In the genomic region with DNA sequence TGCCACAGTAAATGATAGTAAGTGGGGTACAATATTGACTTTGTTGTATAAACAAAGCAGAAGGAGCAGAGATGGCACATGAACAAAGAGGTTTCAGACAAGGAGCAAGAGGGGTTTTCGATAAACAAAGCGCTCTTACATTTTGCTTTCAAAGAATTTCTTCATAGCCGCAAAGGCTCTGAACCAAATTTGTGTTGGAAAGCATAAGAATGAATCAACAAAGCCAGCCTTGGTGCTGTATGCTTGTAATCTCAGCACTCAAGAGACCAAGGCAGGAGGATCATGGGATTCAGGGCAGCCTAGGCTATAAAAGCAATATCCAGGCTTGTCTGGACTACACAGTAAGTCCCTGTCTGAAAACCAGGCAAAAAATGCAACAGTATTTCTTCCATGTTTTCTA, we compare ENCODE assay signal across 13 mouse cellular contexts.
"Had no signal": no experiment of that assay in that cellular context is flagged by ENCODE, and none has a peak within 500 bp of the region (broad histone marks: within the 10 kb centered on the region; RNA-seq: fewer than 3 reads in every experiment).

No protein-coding gene starts in this region.

- H3K4me1 ChIP-seq: liver, embryonic 12.5 days; midbrain, embryonic 15.5 days; stomach, embryonic 15.5 days had no signal

- H3K4me3 ChIP-seq: kidney, embryonic 15.5 days; limb, embryonic 15.5 days; liver, embryonic 12.5 days; lung, embryonic 15.5 days; midbrain, embryonic 15.5 days; neural tube, embryonic 13.5 days; stomach, embryonic 15.5 days had no signal

- H3K27ac ChIP-seq: kidney, embryonic 15.5 days; limb, embryonic 15.5 days; liver, embryonic 12.5 days; lung, embryonic 15.5 days; midbrain, embryonic 15.5 days; neural tube, embryonic 13.5 days; stomach, embryonic 15.5 days had no signal

- ATAC-seq: liver, embryonic 12.5 days; midbrain, embryonic 15.5 days had no signal

- H3K9ac ChIP-seq: kidney, embryonic 15.5 days; limb, embryonic 15.5 days; liver, embryonic 12.5 days; lung, embryonic 15.5 days; midbrain, embryonic 15.5 days; neural tube, embryonic 13.5 days; stomach, embryonic 15.5 days had no signal

- H3K9me3 ChIP-seq: kidney, embryonic 15.5 days; limb, embryonic 15.5 days; liver, embryonic 12.5 days; lung, embryonic 15.5 days; midbrain, embryonic 15.5 days; neural tube, embryonic 13.5 days; stomach, embryonic 15.5 days had no signal

- H3K27me3 ChIP-seq: kidney, embryonic 15.5 days; limb, embryonic 15.5 days; liver, embryonic 12.5 days; lung, embryonic 15.5 days; midbrain, embryonic 15.5 days; neural tube, embryonic 13.5 days; stomach, embryonic 15.5 days had no signal

- H3K36me3 ChIP-seq: kidney, embryonic 15.5 days; limb, embryonic 15.5 days; liver, embryonic 12.5 days; lung, embryonic 15.5 days; midbrain, embryonic 15.5 days; neural tube, embryonic 13.5 days; stomach, embryonic 15.5 days had no signal

- DNase-seq: kidney, adult 18-20 months; kidney, postnatal 14 days; layer of hippocampus, postnatal 36 days; left cerebral cortex, postnatal 4 days; right cerebral cortex, postnatal 14 days; thymus, postnatal 36 days had no signal

- H3K4me2 ChIP-seq: kidney, embryonic 15.5 days; limb, embryonic 15.5 days; liver, embryonic 12.5 days; lung, embryonic 15.5 days; midbrain, embryonic 15.5 days; neural tube, embryonic 13.5 days; stomach, embryonic 15.5 days had no signal
